Mouse (Mus musculus) heart, postnatal 0 days (tissue): ENCODE measurements around the gene Arhgef10l.

Experiments used
- CTCF ChIP-seq: IDR thresholded peaks from 2 replicates; pipeline ENCODE4 v1.5.1; 2016; ENCODE audit warnings: antibody characterized with exemption, control low read depth, low read depth
- EP300 ChIP-seq: IDR thresholded peaks from 2 replicates; pipeline ENCODE4 v1.6.1; 2016; ENCODE audit warnings: antibody characterized with exemption, low read depth

DNA sequence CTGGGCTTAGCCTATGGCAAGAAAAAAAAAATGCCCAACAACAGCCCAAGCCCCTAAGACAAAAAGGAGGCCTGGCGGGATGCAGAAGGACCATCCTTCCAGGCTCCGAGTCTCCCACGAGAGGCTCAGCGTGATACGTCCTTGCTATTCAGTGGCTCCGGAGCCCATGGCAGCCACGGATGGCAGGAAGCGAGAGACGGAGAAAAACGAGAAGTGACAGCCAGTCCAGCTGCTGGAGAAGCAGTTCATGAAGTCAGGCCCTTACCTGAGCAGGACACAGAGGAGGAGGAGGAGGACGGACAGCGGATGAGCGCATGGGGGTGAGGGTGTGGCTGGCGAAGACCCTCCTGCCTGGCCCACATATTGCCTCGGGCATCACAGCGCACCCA, 84.5 kb downstream of the Arhgef10l start:
- TF ChIP-seq CTCF: no peak
- TF ChIP-seq EP300: no peak
